Mouse (Mus musculus): ENCODE data around the gene Gm28047. TPM values are rescaled to one million over a fixed set of nuclear protein-coding genes. Genes with fewer than 3 reads are reported as not detected.
A peak's percentile ranks its signal among the peaks of the same experiment; 100 is the strongest.

Gene Gm28047
- polyA plus RNA-seq (2012; rRNA removed) (not detected in 2 replicates), polyA plus RNA-seq (2014; fragmentation: Nextera tagmentation; extraction: Ambion mirVana) (not detected in 2 replicates)

- under 1% methylated on average over 49 of the region's 51 CpGs for WGBS
- DNase-seq (ENCODE audit: low spot score) (peak; percentile 99), ATAC-seq (ENCODE audit: low FRiP score, low read depth) (peak; percentile 99)
These were observed at the start of gene Gm28047, which contains the start of gene Atf7 for GRCm38 (mm10) chr15:102624970-102625686. Gene Gm28047 (minus strand): TSS chr15:102625067. Gene Atf7 (minus strand): TSS chr15:102625464.

GRCm38 (mm10) chr15:102673548-102673947 lies 48.7 kb upstream of the Gm28047 start:
- H3K4me3 ChIP-seq (replicated peaks; ENCODE audit: low read length) = peak overlapping the region; percentile 78
- under 1% methylated on average over 10 of the region's 10 CpGs for WGBS

More at GRCm38 (mm10) chr15:102624970-102625686, at the start of gene Gm28047, which contains the start of gene Atf7:
- TF ChIP-seq POLR2A (IDR thresholded peaks at IDR 0.05; ENCODE audit: borderline replicate concordance, extremely low read depth, insufficient read depth, insufficient read length) = 0 out of 2 replicates have a peak, but pooled peaks have one; percentile 39
- Histone ChIP-seq H3K4me2 (replicated peaks; ENCODE audit: low read depth, low read length, severe bottlenecking) (peak within 1 kb of the TSS; percentile 83), H3K4me1 (ENCODE audit: control insufficient read depth, insufficient read depth, low read length) (peaks cover 14% of the 10 kb centered on the region), H3K9me3 (ENCODE audit: control insufficient read depth, low read length) (no peaks in the 10 kb centered on the region), H3K4me3 (replicated peaks; ENCODE audit: low read length) (peak within 1 kb of the TSS; percentile 69), H3K9ac (ENCODE audit: low read depth, low read length, severe bottlenecking) (peak within 1 kb of the TSS; percentile 73), H3K27ac (replicated peaks; ENCODE audit: low read depth, low read length) (peak within 1 kb of the TSS; percentile 97), H3K36me3 (ENCODE audit: control insufficient read depth, insufficient read depth, low read length) (no peaks in the 10 kb centered on the region), H3K27me3 (ENCODE audit: control insufficient read depth, insufficient read depth, low read length) (no peaks in the 10 kb centered on the region)

GRCm38 (mm10) chr15:102672215-102673071 lies 47.6 kb upstream of the Gm28047 start, which contains the start of gene Atp5g2:
Gene Atp5g2 (minus strand): TSS chr15:102672352.
- Histone ChIP-seq H3K9me3 (ENCODE audit: control insufficient read depth, low read length) (no peaks in the 10 kb centered on the region), H3K27ac (replicated peaks; ENCODE audit: low read depth, low read length) (peak within 1 kb of the TSS; percentile 100), H3K4me2 (replicated peaks; ENCODE audit: low read depth, low read length, severe bottlenecking) (peak within 1 kb of the TSS; percentile 89), H3K36me3 (ENCODE audit: control insufficient read depth, insufficient read depth, low read length) (peaks cover 13% of the 10 kb centered on the region), H3K4me1 (ENCODE audit: control insufficient read depth, insufficient read depth, low read length) (peaks cover 28% of the 10 kb centered on the region), H3K9ac (ENCODE audit: low read depth, low read length, severe bottlenecking) (peak within 1 kb of the TSS; percentile 90), H3K4me3 (replicated peaks; ENCODE audit: low read length) (peak within 1 kb of the TSS; percentile 78), H3K27me3 (ENCODE audit: control insufficient read depth, insufficient read depth, low read length) (no peaks in the 10 kb centered on the region)
- TF ChIP-seq POLR2A (IDR thresholded peaks at IDR 0.05; ENCODE audit: borderline replicate concordance, extremely low read depth, insufficient read depth, insufficient read length) = no peak
- DNase-seq (ENCODE audit: low spot score) (peak; percentile 67), ATAC-seq (ENCODE audit: low FRiP score, low read depth) (peak; percentile 3; the same call in 1 of the 2 replicates)
- WGBS = under 1% methylated on average over 37 of the region's 37 CpGs

More at GRCm38 (mm10) chr15:102673548-102673947, 48.7 kb upstream of the Gm28047 start:
- peak; percentile 92 for DNase-seq (ENCODE audit: low spot score)
- Histone ChIP-seq H3K27ac (replicated peaks; ENCODE audit: low read depth, low read length) (peak overlapping the region; percentile 100), H3K9ac (ENCODE audit: low read depth, low read length, severe bottlenecking) (no peak overlapping the region), H3K9me3 (ENCODE audit: control insufficient read depth, low read length) (no peaks in the 10 kb centered on the region), H3K27me3 (ENCODE audit: control insufficient read depth, insufficient read depth, low read length) (no peaks in the 10 kb centered on the region), H3K4me1 (ENCODE audit: control insufficient read depth, insufficient read depth, low read length) (peaks cover 28% of the 10 kb centered on the region), H3K36me3 (ENCODE audit: control insufficient read depth, insufficient read depth, low read length) (peaks cover 3% of the 10 kb centered on the region), H3K4me2 (replicated peaks; ENCODE audit: low read depth, low read length, severe bottlenecking) (peak overlapping the region; percentile 89)
- 0 out of 2 replicates have a peak, but pooled peaks have one; percentile 9 for ATAC-seq (ENCODE audit: low FRiP score, low read depth)
- no peak for TF ChIP-seq POLR2A (IDR thresholded peaks at IDR 0.05; ENCODE audit: borderline replicate concordance, extremely low read depth, insufficient read depth, insufficient read length)

GRCm38 (mm10) chr15:102671721-102672214 lies 46.9 kb upstream of the Gm28047 start:
- Histone ChIP-seq H3K9ac (ENCODE audit: low read depth, low read length, severe bottlenecking) (peak overlapping the region; percentile 90), H3K4me1 (ENCODE audit: control insufficient read depth, insufficient read depth, low read length) (peaks cover 28% of the 10 kb centered on the region), H3K27ac (replicated peaks; ENCODE audit: low read depth, low read length) (peak overlapping the region; percentile 100), H3K9me3 (ENCODE audit: control insufficient read depth, low read length) (no peaks in the 10 kb centered on the region), H3K4me2 (replicated peaks; ENCODE audit: low read depth, low read length, severe bottlenecking) (peak overlapping the region; percentile 89), H3K27me3 (ENCODE audit: control insufficient read depth, insufficient read depth, low read length) (no peaks in the 10 kb centered on the region), H3K36me3 (ENCODE audit: control insufficient read depth, insufficient read depth, low read length) (peaks cover 20% of the 10 kb centered on the region), H3K4me3 (replicated peaks; ENCODE audit: low read length) (peak overlapping the region; percentile 78)
- peak; percentile 84; the same call in 1 of the 2 replicates for TF ChIP-seq POLR2A (IDR thresholded peaks at IDR 0.05; ENCODE audit: borderline replicate concordance, extremely low read depth, insufficient read depth, insufficient read length)
- DNase-seq (ENCODE audit: low spot score) (peak; percentile 80), ATAC-seq (ENCODE audit: low FRiP score, low read depth) (peak; percentile 57)
- WGBS = under 1% methylated on average over 33 of the region's 34 CpGs
